Mouse (Mus musculus) CH12F3 (cell line): ENCODE results near the gene Kcng1.

Experiments used
- in situ Hi-C: fragments of 300-500 bp; cut with MboI; formaldehyde crosslinking; loops from 2 replicates; pipeline ENCODE4 v1.14.3; 2020; ENCODE audit warnings: low sequenced_read_pairs

Kcng1 gene

GRCm38 (mm10) chr2:168268033-168268432 lies 13.5 kb downstream of the Kcng1 start:
- in situ Hi-C loops: loop anchor here (25.0 kb wide), 1 partner anchor 369 kb away; no protein-coding TSS in a partner anchor

- in situ Hi-C loops: loop anchor here (25.0 kb wide), 1 partner anchor 376 kb away; no protein-coding TSS in a partner anchor
Measured at GRCm38 (mm10) chr2:168260900-168261299, 20.6 kb downstream of the Kcng1 start.

GRCm38 (mm10) chr2:168260124-168260523 lies 21.4 kb downstream of the Kcng1 start:
- in situ Hi-C loops: loop anchor here (25.0 kb wide), 1 partner anchor 377 kb away; no protein-coding TSS in a partner anchor

- in situ Hi-C loops: loop anchor here (10.0 to 25.0 kb wide), 2 partner anchors 186 to 378 kb away; no protein-coding TSS in a partner anchor
Measured at GRCm38 (mm10) chr2:168259046-168259445, 22.5 kb downstream of the Kcng1 start.

- in situ Hi-C loops: loop anchor here (10.0 to 25.0 kb wide), 2 partner anchors 188 to 380 kb away; no protein-coding TSS in a partner anchor
Measured at GRCm38 (mm10) chr2:168257188-168257587, 24.3 kb downstream of the Kcng1 start.

GRCm38 (mm10) chr2:168256506-168256905 lies 25.0 kb downstream of the Kcng1 start:
- in situ Hi-C loops: loop anchor here (10.0 to 25.0 kb wide), 2 partner anchors 188 to 381 kb away; no protein-coding TSS in a partner anchor

GRCm38 (mm10) chr2:168253822-168254221 lies 27.7 kb downstream of the Kcng1 start:
- in situ Hi-C loops: loop anchor here (10.0 to 25.0 kb wide), 2 partner anchors 191 to 383 kb away; no protein-coding TSS in a partner anchor

- in situ Hi-C loops: loop anchor here (10.0 to 25.0 kb wide), 2 partner anchors 192 to 385 kb away; no protein-coding TSS in a partner anchor
Measured at GRCm38 (mm10) chr2:168252639-168253292, 28.8 kb downstream of the Kcng1 start.

- in situ Hi-C loops: loop anchor here (10.0 to 25.0 kb wide), 2 partner anchors 195 to 387 kb away; no protein-coding TSS in a partner anchor
Measured at GRCm38 (mm10) chr2:168250270-168250669, 31.3 kb downstream of the Kcng1 start.

GRCm38 (mm10) chr2:168248856-168249245 lies 32.7 kb downstream of the Kcng1 start:
- in situ Hi-C loops: no loop called here

GRCm38 (mm10) chr2:168248167-168248855 lies 33.2 kb downstream of the Kcng1 start:
- in situ Hi-C loops: no loop called here

- in situ Hi-C loops: no loop called here
Measured at GRCm38 (mm10) chr2:168245571-168245970, 36.0 kb downstream of the Kcng1 start.

GRCm38 (mm10) chr2:168243278-168243677 lies 38.3 kb downstream of the Kcng1 start:
- in situ Hi-C loops: no loop called here

GRCm38 (mm10) chr2:168242841-168243240 lies 38.7 kb downstream of the Kcng1 start:
- in situ Hi-C loops: no loop called here

GRCm38 (mm10) chr2:168238335-168238734 lies 43.2 kb downstream of the Kcng1 start:
- in situ Hi-C loops: no loop called here

- in situ Hi-C loops: no loop called here
Measured at GRCm38 (mm10) chr2:168233286-168233685, 48.2 kb downstream of the Kcng1 start.

GRCm38 (mm10) chr2:168231471-168231829 lies 50.1 kb downstream of the Kcng1 start:
- in situ Hi-C loops: no loop called here

- in situ Hi-C loops: no loop called here
Measured at GRCm38 (mm10) chr2:168230773-168231470, 50.6 kb downstream of the Kcng1 start.

- in situ Hi-C loops: no loop called here
Measured at GRCm38 (mm10) chr2:168230026-168230728, 51.4 kb downstream of the Kcng1 start, which contains the start of the genes Gm20716, Dpm1 and Mocs3. Gm20716 (minus strand) TSS chr2:168230364. Dpm1 (minus strand) TSS chr2:168230591. Mocs3 (plus strand) TSS chr2:168230622.
